ENCODE assay signal across 10 mouse cellular contexts in genomic region chr6:148916817-148917216, GRCm38 (mm10). TPM values are rescaled to one million over a fixed set of nuclear protein-coding genes. Genes with fewer than 3 reads are reported as not detected.
DNase-seq lines count a peak whose midpoint lies in the region; ATAC-seq and TF ChIP-seq lines count a peak whose summit lies in the region.
"Had no signal": no experiment of that assay in that cellular context is flagged by ENCODE, and none has a peak within 500 bp of the region (broad histone marks: within the 10 kb centered on the region; RNA-seq: fewer than 3 reads in every experiment).

No protein-coding gene starts in this region.

- peak; percentile 67 for TF ChIP-seq CTCF in intestine, postnatal 0 days (IDR thresholded peaks at IDR 0.05; ENCODE audit: low read depth)

- H3K36me3 ChIP-seq in intestine, postnatal 0 days (ENCODE audit: control insufficient read depth, insufficient read depth), result peaks cover 13% of the 10 kb centered on the region; the same call in 1 of the 2 replicates
- peaks cover 4% of the 10 kb centered on the region; the same call in 1 of the 2 replicates for H3K36me3 ChIP-seq in intestine, embryonic 15.5 days
- H3K36me3 ChIP-seq in embryonic facial prominence, embryonic 11.5 days (replicated peaks; ENCODE audit: control insufficient read depth, insufficient read depth, low read depth, low read length), result peaks cover 3% of the 10 kb centered on the region; the same call in 1 of the 2 replicates

- DNase-seq in 3134 (ENCODE audit: extremely low read depth, insufficient read length, low spot score), result peak; percentile 15
- DNase-seq in B cell, adult 2 months, result peak; percentile 41 to 45
- DNase-seq in embryonic facial prominence, embryonic 11.5 days (ENCODE audit: low spot score), result peak; percentile 45
- DNase-seq in frontal cortex, postnatal 25 days (ENCODE audit: low spot score in 2 of 2), result no peak
- no peak for DNase-seq in layer of hippocampus, postnatal 10 days (ENCODE audit: low spot score in 2 of 2)
- no peak for DNase-seq in gastrocnemius, postnatal 10 days
- DNase-seq: heart, adult 18-20 months had no signal

- no peaks in the 10 kb centered on the region for H3K27me3 ChIP-seq in intestine, postnatal 0 days (replicated peaks; ENCODE audit: control insufficient read depth, insufficient read depth, low read length)
- no peaks in the 10 kb centered on the region for H3K27me3 ChIP-seq in intestine, embryonic 15.5 days (replicated peaks)
- H3K27me3 ChIP-seq in embryonic facial prominence, embryonic 11.5 days (ENCODE audit: control insufficient read depth, insufficient read depth, low read length), result no peaks in the 10 kb centered on the region
- H3K27me3 ChIP-seq: neural tube, embryonic 13.5 days had no signal

- H3K9ac ChIP-seq in intestine, postnatal 0 days (ENCODE audit: low read depth, low read length), result no peak overlapping the region
- H3K9ac ChIP-seq in intestine, embryonic 15.5 days, result no peak overlapping the region
- H3K9ac ChIP-seq in embryonic facial prominence, embryonic 11.5 days (replicated peaks; ENCODE audit: low read length), result no peak overlapping the region
- H3K9ac ChIP-seq: neural tube, embryonic 13.5 days had no signal

- 47% methylated on average over 3 of the region's 3 CpGs for WGBS in intestine, postnatal 0 days
- WGBS in intestine, embryonic 15.5 days, result 38% methylated on average over 3 of the region's 3 CpGs
- 32% methylated on average over 3 of the region's 3 CpGs for WGBS in embryonic facial prominence, embryonic 11.5 days

- no peak overlapping the region for H3K4me3 ChIP-seq in intestine, postnatal 0 days (ENCODE audit: low read depth, low read length)
- H3K4me3 ChIP-seq in intestine, embryonic 15.5 days (replicated peaks), result no peak overlapping the region
- H3K4me3 ChIP-seq in embryonic facial prominence, embryonic 11.5 days (ENCODE audit: low read depth, low read length), result no peak overlapping the region
- H3K4me3 ChIP-seq: neural tube, embryonic 13.5 days had no signal

- no peak for ATAC-seq in intestine, postnatal 0 days
- no peak for ATAC-seq in intestine, embryonic 15.5 days
- no peak for ATAC-seq in embryonic facial prominence, embryonic 11.5 days (replicated peaks; ENCODE audit: insufficient number of reproducible peaks, low FRiP score, low TSS enrichment, low read depth)

- no peaks in the 10 kb centered on the region for H3K9me3 ChIP-seq in intestine, postnatal 0 days (ENCODE audit: control insufficient read depth)
- H3K9me3 ChIP-seq in intestine, embryonic 15.5 days, result no peaks in the 10 kb centered on the region
- no peaks in the 10 kb centered on the region for H3K9me3 ChIP-seq in embryonic facial prominence, embryonic 11.5 days (replicated peaks; ENCODE audit: control insufficient read depth, low read length)
- H3K9me3 ChIP-seq: neural tube, embryonic 13.5 days had no signal

- no peaks in the 10 kb centered on the region for H3K4me1 ChIP-seq in intestine, postnatal 0 days (replicated peaks; ENCODE audit: control insufficient read depth, insufficient read depth, low read length)
- H3K4me1 ChIP-seq in intestine, embryonic 15.5 days (replicated peaks), result no peaks in the 10 kb centered on the region
- H3K4me1 ChIP-seq in embryonic facial prominence, embryonic 11.5 days (ENCODE audit: control insufficient read depth, insufficient read depth, low read length), result no peaks in the 10 kb centered on the region
- H3K4me1 ChIP-seq: neural tube, embryonic 13.5 days had no signal

- no peak overlapping the region for H3K4me2 ChIP-seq in intestine, postnatal 0 days (replicated peaks; ENCODE audit: low read depth)
- no peak overlapping the region for H3K4me2 ChIP-seq in intestine, embryonic 15.5 days (replicated peaks)
- H3K4me2 ChIP-seq in embryonic facial prominence, embryonic 11.5 days (ENCODE audit: low read depth, low read length), result no peak overlapping the region
- H3K4me2 ChIP-seq: neural tube, embryonic 13.5 days had no signal

- no peak overlapping the region for H3K27ac ChIP-seq in intestine, postnatal 0 days (ENCODE audit: low read depth, low read length)
- no peak overlapping the region for H3K27ac ChIP-seq in intestine, embryonic 15.5 days
- no peak overlapping the region for H3K27ac ChIP-seq in embryonic facial prominence, embryonic 11.5 days (replicated peaks; ENCODE audit: low read depth, low read length)
- H3K27ac ChIP-seq: neural tube, embryonic 13.5 days had no signal

RNA-seq across cellular contexts. Expression of gene Caprin2, which starts 20.8 kb away (rescaled TPM):
- polyA plus RNA-seq in intestine, postnatal 0 days (2015; fragmentation: Nextera tagmentation; extraction: Ambion mirVana), result 6.8 and 7.4 TPM in 2 replicates
- 13.9 and 14.4 TPM in 2 replicates for polyA plus RNA-seq in intestine, embryonic 15.5 days (2015; fragmentation: Nextera tagmentation; extraction: Ambion mirVana)
- polyA plus RNA-seq in embryonic facial prominence, embryonic 11.5 days (2014; fragmentation: Nextera tagmentation; extraction: Ambion mirVana), result 12.8 and 13.9 TPM in 2 replicates
- total RNA-seq in layer of hippocampus, postnatal 10 days (2021), result 1 to 10 TPM; 9.5 to 9.9 TPM
- total RNA-seq in gastrocnemius, postnatal 10 days (2021), result 10 to 100 TPM; 14.3 to 17.3 TPM

RNA-seq across cellular contexts. Expression of gene Sinhcaf, which starts 29.4 kb away (rescaled TPM):
- 22.2 and 23.0 TPM in 2 replicates for polyA plus RNA-seq in intestine, postnatal 0 days (2015; fragmentation: Nextera tagmentation; extraction: Ambion mirVana)
- 96.9 and 106 TPM in 2 replicates for polyA plus RNA-seq in intestine, embryonic 15.5 days (2015; fragmentation: Nextera tagmentation; extraction: Ambion mirVana)
- 254 and 263 TPM in 2 replicates for polyA plus RNA-seq in embryonic facial prominence, embryonic 11.5 days (2014; fragmentation: Nextera tagmentation; extraction: Ambion mirVana)
- total RNA-seq in layer of hippocampus, postnatal 10 days (2021), result 10 to 100 TPM in 1 of 2 experiments, 1 to 10 TPM in 1; 9.3 to 10.5 TPM
- 1 to 10 TPM; 4.0 to 6.4 TPM for total RNA-seq in gastrocnemius, postnatal 10 days (2021)

Comparison
In these comparisons a context has a peak if more than half of its experiments do, and no peak if none do; other contexts are left out.
1. DNase-seq: peak in 3134 (single experiment), B cell, adult 2 months (2 of 2) and embryonic facial prominence, embryonic 11.5 days (single experiment); none in frontal cortex, postnatal 25 days (0 of 2), layer of hippocampus, postnatal 10 days (0 of 2) and gastrocnemius, postnatal 10 days (single experiment).